Mouse (Mus musculus) MEL (cell line): ENCODE data around the gene Raph1. TPM values are rescaled to one million over a fixed set of nuclear protein-coding genes. Genes with fewer than 3 reads are reported as not detected.

Experiments used
- DNase-seq: peaks from one replicate; pipeline ENCODE4 v3.0.0; 2011; ENCODE audit warnings: low read depth, low spot score
- H3K27ac ChIP-seq: 2 replicates; pipeline ENCODE4 v1.5.1; 2012; ENCODE audit warnings: low read depth, mild to moderate bottlenecking, control low read depth, low read length, moderate library complexity; ENCODE audit not compliant: control insufficient read depth
- H3K27me3 ChIP-seq, 2 experiments: fragments of 150-350 bp in 1 of 2; sonication (generic) in 1 of 2; 2 replicates each; pipeline ENCODE4 v1.6.1; 2012; ENCODE audit warnings: low read length in 2 of 2, mild to moderate bottlenecking in 2 of 2, improper control_type of control experiment in 1 of 2, moderate library complexity in 1 of 2; ENCODE audit not compliant: insufficient read depth in 2 of 2, control insufficient read depth in 1 of 2
- H3K36me3 ChIP-seq, 2 experiments: 2 replicates each; pipeline ENCODE4 v1.6.1; 2012 to 2014; ENCODE audit warnings: low read length in 2 of 2, improper control_type of control experiment in 1 of 2, inconsistent platforms in 1 of 2, mild to moderate bottlenecking in 1 of 2; ENCODE audit not compliant: insufficient read depth in 2 of 2, control insufficient read depth in 1 of 2
- H3K4me1 ChIP-seq, 2 experiments: fragments of 150-350 bp in 1 of 2; sonication (generic) in 1 of 2; 2 replicates each; pipeline ENCODE4 v1.6.1; 2012; ENCODE audit warnings: low read length in 2 of 2, improper control_type of control experiment in 1 of 2, mild to moderate bottlenecking in 1 of 2; ENCODE audit not compliant: insufficient read depth in 2 of 2, control insufficient read depth in 1 of 2
- H3K4me3 ChIP-seq, 2 experiments: fragments of 150-350 bp in 1 of 2; sonication (generic) in 1 of 2; 2 replicates each; pipeline ENCODE4 v1.5.1; 2012; ENCODE audit warnings: low read depth in 2 of 2, low read length in 2 of 2, mild to moderate bottlenecking in 2 of 2, moderate library complexity in 2 of 2, control low read depth in 1 of 2, improper control_type of control experiment in 1 of 2; ENCODE audit not compliant: control insufficient read depth in 1 of 2, insufficient read depth in 1 of 2
- H3K79me2 ChIP-seq: 2 replicates; pipeline ENCODE4 v1.6.1; 2012; ENCODE audit warnings: mild to moderate bottlenecking, low read length, moderate library complexity; ENCODE audit not compliant: control insufficient read depth, poor library complexity, insufficient read depth
- H3K9ac ChIP-seq: 2 replicates; pipeline ENCODE4 v1.6.1; 2012; ENCODE audit warnings: low read depth, mild to moderate bottlenecking, control low read depth, low read length, moderate library complexity; ENCODE audit not compliant: control insufficient read depth, poor library complexity, severe bottlenecking
- H3K9me3 ChIP-seq: fragments of 150-350 bp; sonication (generic); replicated peaks from 2 replicates; pipeline ENCODE4 v1.6.1; 2012; ENCODE audit warnings: mild to moderate bottlenecking, low read length, improper control_type of control experiment, moderate library complexity; ENCODE audit not compliant: insufficient read depth
- CHD1 ChIP-seq: IDR thresholded peaks from 2 replicates; pipeline ENCODE4 v1.6.1; 2012; ENCODE audit warnings: low read depth, mild to moderate bottlenecking, inconsistent platforms, low read length, improper control_type of control experiment
- CTCF ChIP-seq, 3 experiments: IDR thresholded peaks in 2 of 3; conservative IDR thresholded peaks in 1 of 3; 2 replicates each; pipeline ENCODE4 v1.5.1; 2011 to 2012; ENCODE audit warnings: low read length in 3 of 3, low read depth in 2 of 3, mild to moderate bottlenecking in 2 of 3, improper control_type of control experiment in 1 of 3, inconsistent platforms in 1 of 3, mixed read lengths in 1 of 3, moderate library complexity in 1 of 3; ENCODE audit not compliant: control insufficient read depth in 1 of 3, insufficient read depth in 1 of 3, poor library complexity in 1 of 3, severe bottlenecking in 1 of 3
- GATA1 ChIP-seq: IDR thresholded peaks from 2 replicates; pipeline ENCODE4 v1.6.1; 2011; ENCODE audit warnings: low read depth, low read length, improper control_type of control experiment
- HCFC1 ChIP-seq: IDR thresholded peaks from 2 replicates; pipeline ENCODE4 v1.6.1; 2012; ENCODE audit warnings: low read depth, mild to moderate bottlenecking, inconsistent platforms, low read length, improper control_type of control experiment, moderate library complexity
- KAT2A ChIP-seq: conservative IDR thresholded peaks from 2 replicates; pipeline ENCODE4 v1.6.1; 2012; ENCODE audit warnings: low read depth, low read length, improper control_type of control experiment, inconsistent platforms
- MAFK ChIP-seq: IDR thresholded peaks from 2 replicates; pipeline ENCODE4 v1.6.1; 2011; ENCODE audit warnings: low read depth, mild to moderate bottlenecking, low read length, improper control_type of control experiment, borderline replicate concordance
- MAX ChIP-seq: IDR thresholded peaks from 2 replicates; pipeline ENCODE4 v1.6.1; 2011; ENCODE audit warnings: low read length, improper control_type of control experiment
- MAZ ChIP-seq: IDR thresholded peaks from 2 replicates; pipeline ENCODE4 v1.6.1; 2012; ENCODE audit warnings: low read depth, mild to moderate bottlenecking, inconsistent platforms, low read length, improper control_type of control experiment
- MXI1 ChIP-seq: IDR thresholded peaks from 2 replicates; pipeline ENCODE4 v1.6.1; 2011; ENCODE audit warnings: mild to moderate bottlenecking, low read depth, low read length, improper control_type of control experiment
- MYB ChIP-seq: IDR thresholded peaks from 2 replicates; pipeline ENCODE4 v1.6.1; 2011; ENCODE audit warnings: mild to moderate bottlenecking, low read depth, low read length, improper control_type of control experiment
- MYC ChIP-seq: IDR thresholded peaks from 2 replicates; pipeline ENCODE4 v1.6.1; 2011; ENCODE audit warnings: low read depth, mild to moderate bottlenecking, low read length, improper control_type of control experiment, moderate library complexity
- NELFE ChIP-seq: IDR thresholded peaks from 2 replicates; pipeline ENCODE4 v1.6.1; 2011; ENCODE audit warnings: low read depth, low read length, improper control_type of control experiment
- NRF1 ChIP-seq: IDR thresholded peaks from 2 replicates; pipeline ENCODE4 v1.6.1; 2014; ENCODE audit warnings: low read depth, mild to moderate bottlenecking, inconsistent platforms, low read length, improper control_type of control experiment, moderate library complexity; ENCODE audit not compliant: poor library complexity, insufficient read depth, severe bottlenecking
- POLR2A ChIP-seq, 2 experiments: IDR thresholded peaks; 2 replicates each; pipeline ENCODE4 v1.6.1; 2011 to 2012; ENCODE audit warnings: low read length in 2 of 2, mild to moderate bottlenecking in 2 of 2, control low read depth in 1 of 2, improper control_type of control experiment in 1 of 2, low read depth in 1 of 2, moderate library complexity in 1 of 2; ENCODE audit not compliant: control insufficient read depth in 1 of 2, insufficient read depth in 1 of 2, poor library complexity in 1 of 2
- POLR2AphosphoS2 ChIP-seq: IDR thresholded peaks from 2 replicates; pipeline ENCODE4 v1.6.1; 2011; ENCODE audit warnings: low read length, improper control_type of control experiment
- RAD21 ChIP-seq: IDR thresholded peaks from 2 replicates; pipeline ENCODE4 v1.6.1; 2011; ENCODE audit warnings: mild to moderate bottlenecking, low read depth, low read length, improper control_type of control experiment
- RCOR1 ChIP-seq: IDR thresholded peaks from 2 replicates; pipeline ENCODE4 v1.6.1; 2012; ENCODE audit warnings: low read depth, mild to moderate bottlenecking, inconsistent platforms, low read length, improper control_type of control experiment
- SIN3A ChIP-seq: IDR thresholded peaks from 2 replicates; pipeline ENCODE4 v1.6.1; 2012; ENCODE audit warnings: low read length, improper control_type of control experiment, inconsistent platforms
- SMC3 ChIP-seq: IDR thresholded peaks from 2 replicates; pipeline ENCODE4 v1.6.1; 2011; ENCODE audit warnings: low read depth, low read length, improper control_type of control experiment
- TAL1 ChIP-seq: IDR thresholded peaks from 2 replicates; pipeline ENCODE4 v1.6.1; 2012; ENCODE audit warnings: mild to moderate bottlenecking, inconsistent platforms, low read length, moderate library complexity, mixed read lengths
- TBP ChIP-seq: IDR thresholded peaks from 2 replicates; pipeline ENCODE4 v1.8.0; 2011; ENCODE audit warnings: low read depth, low read length, improper control_type of control experiment
- TCF12 ChIP-seq: IDR thresholded peaks from 2 replicates; pipeline ENCODE4 v1.6.1; 2014; ENCODE audit warnings: low read depth, mild to moderate bottlenecking, inconsistent platforms, low read length, improper control_type of control experiment, moderate library complexity
- UBTF ChIP-seq: IDR thresholded peaks from 2 replicates; pipeline ENCODE4 v1.6.1; 2012; ENCODE audit warnings: low read depth, mild to moderate bottlenecking, inconsistent platforms, low read length, improper control_type of control experiment, moderate library complexity, borderline replicate concordance; ENCODE audit not compliant: insufficient read depth
- USF1 ChIP-seq: IDR thresholded peaks from 2 replicates; pipeline ENCODE4 v1.6.1; 2014; ENCODE audit warnings: low read depth, mild to moderate bottlenecking, inconsistent platforms, low read length, improper control_type of control experiment, moderate library complexity
- USF2 ChIP-seq, 2 experiments: IDR thresholded peaks; 2 replicates each; pipeline ENCODE4 v1.6.1; 2011 to 2012; ENCODE audit warnings: improper control_type of control experiment in 2 of 2, low read length in 2 of 2, borderline replicate concordance in 1 of 2, inconsistent platforms in 1 of 2, low read depth in 1 of 2, mild to moderate bottlenecking in 1 of 2; ENCODE audit not compliant: insufficient read depth in 1 of 2
- ZC3H11A ChIP-seq: IDR thresholded peaks from 2 replicates; pipeline ENCODE4 v1.6.1; 2012; ENCODE audit warnings: low read depth, mild to moderate bottlenecking, inconsistent platforms, low read length, improper control_type of control experiment
- ZKSCAN1 ChIP-seq: IDR thresholded peaks from 2 replicates; pipeline ENCODE4 v1.6.1; 2012; ENCODE audit warnings: low read depth, mild to moderate bottlenecking, inconsistent platforms, low read length, improper control_type of control experiment, moderate library complexity
- ZNF384 ChIP-seq: IDR thresholded peaks from 2 replicates; pipeline ENCODE4 v1.6.1; 2012; ENCODE audit warnings: low read depth, mild to moderate bottlenecking, inconsistent platforms, low read length, improper control_type of control experiment
- polyA plus RNA-seq, 2 experiments: library from polyadenylated mRNA; stranded (reverse) in 1 of 2; unstranded in 1 of 2; fragments of >175 nt in 1 of 2; fragments of >200 nt in 1 of 2; gene quantifications; 2 replicates each; pipeline versions ENCODE4 v1.2.1 to v1.2.4; 2012; ENCODE audit warnings: low replicate concordance in 2 of 2, low read depth in 1 of 2; ENCODE audit not compliant: insufficient read length in 2 of 2, insufficient read depth in 1 of 2, missing spikeins in 1 of 2
- total RNA-seq: library from RNA; depleted of rRNA; stranded (reverse); fragments of 300-350 nt; gene quantifications from 2 replicates; pipeline ENCODE4 v1.2.3, GENCODE M21; 2012

The Raph1 gene
- total and polyA plus RNA-seq, 3 experiments = 0.42 to 0.67 TPM; not detected in 1

- Histone ChIP-seq H3K4me1 (no peaks in the 10 kb centered on the region), H3K36me3 (no peaks in the 10 kb centered on the region), H3K79me2 (no peaks in the 10 kb centered on the region), H3K9ac (no peak overlapping the region), H3K4me3 (no peak overlapping the region), H3K27me3 (no peaks in the 10 kb centered on the region; a peak in 1 of 4 replicates), H3K27ac (no peak overlapping the region), H3K9me3 (no peaks in the 10 kb centered on the region)
- peak; percentile 84 for DNase-seq
- peak; percentile 87; the same call in 1 of the 2 replicates for TF ChIP-seq MYC
- peak; percentile 88 for TF ChIP-seq RAD21
- no peak for TF ChIP-seq RCOR1
- TF ChIP-seq MAZ = 0 out of 2 replicates have a peak, but pooled peaks have one; percentile 33
- no peak for TF ChIP-seq KAT2A
- peak; percentile 61 to 84 (median 70) for TF ChIP-seq CTCF (IDR thresholded peaks at IDR 0.05 in 2 of 3, conservative IDR thresholded peaks at IDR 0.05 in 1 of 3; ENCODE audit: control insufficient read depth in 1 of 3, insufficient read depth in 1 of 3, low read depth in 2 of 3, low read length in 3 of 3, poor library complexity in 1 of 3, severe bottlenecking in 1 of 3)
- TF ChIP-seq ZC3H11A = peak; percentile 85
- no peak for TF ChIP-seq HCFC1
- peak; percentile 76 for TF ChIP-seq SMC3
- no peak for TF ChIP-seq CHD1
- TF ChIP-seq POLR2A (IDR thresholded peaks at IDR 0.05; ENCODE audit: control insufficient read depth in 1 of 2, insufficient read depth in 1 of 2, low read depth in 1 of 2, low read length in 2 of 2, poor library complexity in 1 of 2) = no peak
- peak; percentile 52 for TF ChIP-seq MAX
- TF ChIP-seq SIN3A = peak; percentile 45; the same call in 1 of the 2 replicates
- TF ChIP-seq NELFE = no peak
- TF ChIP-seq ZNF384 = peak; percentile 79
- no peak for TF ChIP-seq UBTF
Observed at GRCm38 (mm10) chr1:60534932-60535331, 32.0 kb downstream of the Raph1 start.

DNA sequence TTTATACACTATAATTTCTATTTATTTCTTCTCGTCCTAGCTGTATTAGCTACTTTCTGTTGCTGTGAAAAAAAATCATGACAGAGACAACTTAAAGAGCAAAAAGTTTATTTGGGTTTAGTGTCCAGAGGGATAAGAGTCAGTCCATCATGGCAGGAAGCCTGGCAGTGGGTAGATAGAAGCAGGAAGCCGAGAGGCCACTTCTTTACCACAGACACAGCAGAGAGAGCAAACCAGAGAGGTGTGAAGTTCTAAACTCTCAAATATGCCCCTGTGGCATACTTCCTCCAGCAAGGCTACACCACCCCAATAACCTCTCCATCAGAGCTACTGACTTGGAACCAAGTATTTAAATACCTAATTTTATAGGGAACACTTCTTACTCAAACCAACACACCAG is 36.3 kb downstream of the Raph1 start:
- DNase-seq = no peak
- H3K36me3 ChIP-seq = no peaks in the 10 kb centered on the region
- TF ChIP-seq SIN3A = no peak
- TF ChIP-seq MAFK = no peak
- TF ChIP-seq MXI1 = no peak
- TF ChIP-seq TAL1 = no peak
- no peak for TF ChIP-seq NRF1
- no peak for TF ChIP-seq USF2 (IDR thresholded peaks at IDR 0.05; ENCODE audit: borderline replicate concordance in 1 of 2, insufficient read depth in 1 of 2, low read depth in 1 of 2, low read length in 2 of 2)
- no peak for TF ChIP-seq GATA1
- no peak for TF ChIP-seq KAT2A
- TF ChIP-seq TBP = no peak
- no peak for TF ChIP-seq MAZ
- no peak for TF ChIP-seq CHD1
- no peak for TF ChIP-seq POLR2AphosphoS2
- no peak for TF ChIP-seq NELFE
- no peak for TF ChIP-seq ZKSCAN1
- TF ChIP-seq CTCF (IDR thresholded peaks at IDR 0.05 in 2 of 3, conservative IDR thresholded peaks at IDR 0.05 in 1 of 3; ENCODE audit: control insufficient read depth in 1 of 3, insufficient read depth in 1 of 3, low read depth in 2 of 3, low read length in 3 of 3, poor library complexity in 1 of 3, severe bottlenecking in 1 of 3) = no peak
- no peak for TF ChIP-seq MAX
- no peak for TF ChIP-seq USF1
- no peak for TF ChIP-seq MYC
- no peak for TF ChIP-seq TCF12
- no peak for TF ChIP-seq MYB
- H3K27ac ChIP-seq = no peak overlapping the region
- no peaks in the 10 kb centered on the region for H3K9me3 ChIP-seq
- H3K4me1 ChIP-seq = no peaks in the 10 kb centered on the region
- no peak overlapping the region for H3K9ac ChIP-seq
- H3K27me3 ChIP-seq = no peaks in the 10 kb centered on the region; a peak in 1 of 4 replicates
- no peaks in the 10 kb centered on the region for H3K79me2 ChIP-seq
- H3K4me3 ChIP-seq = no peak overlapping the region
